Mouse (Mus musculus) hindlimb bud, embryonic 11.5 days (tissue): Measurements from ENCODE around the gene Msi1.
"Not testable (repeated sequence)": the region's sequence is repeated elsewhere in the genome, so short reads cannot be mapped to it uniquely, and the experiment has no call there.

Experiments
- DNase-seq: peaks from one replicate; pipeline ENCODE4 v3.0.0-alpha.2; 2012; ENCODE audit warnings: low read depth, low spot score; ENCODE audit errors: extremely low spot score

Gene Msi1

DNA sequence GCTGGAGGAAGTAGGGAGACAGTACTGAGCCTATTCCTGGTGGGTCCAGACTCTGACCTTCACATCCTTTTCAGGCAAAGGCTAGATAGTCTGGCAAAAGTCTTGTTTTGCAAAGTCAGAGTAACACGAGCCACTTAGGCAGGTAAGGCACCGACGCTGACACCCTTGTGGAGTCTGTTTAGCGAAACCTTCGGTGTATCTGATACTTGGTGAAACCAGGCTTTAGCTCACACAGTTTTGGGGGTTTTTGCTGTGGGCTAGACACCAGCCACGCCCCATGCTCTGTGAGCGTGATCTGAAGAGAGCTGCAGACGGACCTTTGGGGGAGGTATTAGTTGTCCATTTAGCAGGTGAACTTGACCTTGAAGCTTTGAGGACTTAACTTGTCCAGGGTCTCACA lies 3.8 kb downstream of the Msi1 start:
- DNase-seq = no peak

DNA sequence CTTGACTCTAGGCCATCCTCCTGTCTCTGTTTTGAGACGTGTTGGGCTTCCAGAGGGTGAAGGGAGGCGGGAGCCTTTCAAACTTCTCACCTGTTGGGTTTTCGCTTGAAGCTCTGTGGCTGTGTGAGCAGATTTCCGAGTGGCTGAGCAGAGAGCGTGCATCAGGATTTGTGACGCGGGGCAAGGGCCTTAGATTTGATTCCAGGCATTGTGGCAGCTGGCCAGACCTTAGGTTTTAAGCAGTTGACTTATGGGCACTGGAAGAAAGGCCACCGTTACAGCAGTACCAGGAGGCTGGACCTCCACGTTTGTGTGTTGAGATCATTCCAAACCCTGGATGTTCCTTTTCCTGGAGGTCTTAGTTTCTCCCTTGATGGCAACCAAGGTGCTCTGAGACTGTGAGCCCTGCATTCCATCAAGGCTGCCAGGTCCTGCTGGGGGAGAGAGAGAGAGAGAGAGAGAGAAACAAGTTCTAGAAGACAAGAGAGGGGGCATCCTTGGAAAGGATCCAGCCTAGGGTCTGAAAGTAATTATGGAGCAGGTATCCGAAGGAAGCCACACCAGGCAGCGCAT lies 5.0 kb downstream of the Msi1 start:
- DNase-seq = no peak

DNA sequence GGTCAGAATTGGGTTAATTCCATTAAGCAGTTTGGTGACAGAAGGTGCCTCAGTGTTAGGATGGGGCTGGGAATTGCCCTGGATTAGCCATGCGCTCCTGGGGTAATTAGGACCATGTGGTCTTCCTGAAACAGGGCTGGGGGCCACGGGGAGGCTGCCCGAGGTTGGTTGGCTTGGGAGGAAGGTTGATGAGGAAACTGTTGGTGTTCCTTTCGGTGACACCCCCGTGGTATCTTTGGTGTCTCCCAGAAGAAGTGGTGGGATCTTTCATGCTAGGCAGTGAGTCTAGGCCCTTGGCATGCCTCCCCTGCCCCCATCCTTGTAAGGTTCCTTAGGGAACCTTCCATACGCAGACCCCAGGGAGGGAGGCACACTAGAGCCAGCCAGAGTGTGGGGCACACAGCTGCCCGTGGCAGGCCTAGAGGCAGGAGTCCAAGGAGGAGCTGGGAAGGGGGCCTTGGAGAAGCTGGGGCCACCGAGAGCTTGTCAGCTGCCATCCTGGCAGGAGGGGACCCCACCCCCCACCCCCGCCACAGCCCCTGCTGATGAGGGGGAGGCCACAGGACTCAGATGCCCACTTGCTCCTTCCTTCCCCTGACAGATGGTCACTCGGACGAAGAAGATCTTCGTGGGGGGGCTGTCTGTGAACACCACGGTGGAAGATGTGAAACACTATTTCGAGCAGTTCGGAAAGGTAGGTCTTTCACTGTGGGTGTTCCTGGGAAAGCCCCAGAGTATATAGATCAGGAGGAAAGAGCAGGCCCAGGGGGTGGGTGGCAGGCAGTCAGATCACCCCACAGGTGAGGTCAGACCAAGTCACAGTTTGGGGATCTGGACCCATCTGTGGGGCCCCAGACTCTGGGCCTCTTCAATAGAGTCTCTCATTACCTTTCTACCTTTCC lies 5.7 kb downstream of the Msi1 start:
- DNase-seq = no peak

DNA sequence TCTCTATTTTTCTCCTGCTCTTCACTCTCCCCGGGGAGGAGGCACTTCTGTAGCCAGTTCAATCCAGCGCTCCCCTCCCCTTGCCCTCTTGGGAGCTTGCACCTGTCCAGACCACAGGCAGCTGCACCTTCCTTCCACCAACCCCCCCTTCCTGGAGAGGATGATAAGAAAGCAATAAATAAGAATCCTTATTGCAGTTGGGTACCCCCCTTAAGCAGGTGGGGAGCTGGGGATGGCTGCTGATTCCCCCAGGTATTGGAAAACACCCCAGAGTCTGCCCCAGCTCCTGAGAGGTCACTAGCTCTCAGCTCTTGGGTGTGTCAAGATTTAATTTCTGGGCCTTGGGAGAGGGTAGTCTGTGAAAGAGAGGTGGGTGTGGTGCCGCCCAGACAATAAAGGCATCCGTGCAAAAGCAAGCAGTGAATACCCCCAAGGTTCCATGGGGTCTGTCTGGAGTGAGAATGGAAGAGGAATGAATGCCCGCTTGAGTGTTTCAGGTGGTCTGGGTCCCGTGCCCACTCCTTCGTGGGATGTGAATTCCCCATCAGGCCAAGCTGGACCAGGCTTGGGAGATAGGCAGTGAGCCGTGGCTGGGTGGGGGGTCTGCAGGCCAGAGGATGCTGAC lies 6.5 kb downstream of the Msi1 start:
- DNase-seq = no peak

DNA sequence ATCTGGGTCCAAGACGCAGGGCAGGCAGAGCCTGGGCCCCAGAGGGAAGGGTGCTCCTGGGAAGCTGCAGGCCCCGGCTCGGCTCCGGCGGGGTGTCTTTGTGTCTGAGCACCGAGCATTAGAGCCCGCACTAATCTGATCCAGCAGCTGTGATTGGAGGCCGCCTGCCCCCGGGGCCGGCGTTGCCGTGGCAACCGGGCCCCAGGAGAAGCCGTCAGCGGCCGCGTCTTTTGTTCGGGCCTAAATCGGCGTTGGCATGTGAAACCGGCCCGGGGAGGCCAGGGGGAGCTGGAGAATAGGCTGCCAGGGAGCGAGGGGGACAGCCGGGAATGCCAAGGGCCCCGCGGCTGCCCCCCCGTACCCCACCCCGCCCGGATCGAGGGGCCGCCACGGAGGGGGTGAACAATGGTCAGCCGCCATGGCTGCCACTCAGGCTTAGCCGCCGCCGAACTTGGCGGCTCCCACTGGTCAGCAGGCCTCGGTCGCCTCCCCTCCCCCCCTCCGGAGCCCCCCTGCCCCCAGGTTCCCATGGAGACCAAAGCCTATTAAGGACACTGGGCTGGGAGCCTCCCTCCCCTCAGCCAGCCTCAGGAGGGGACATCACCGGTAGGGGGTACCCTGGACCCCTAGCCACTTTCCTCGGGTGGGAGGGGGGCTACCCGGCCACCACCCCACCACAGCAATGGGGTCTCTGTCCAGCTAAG lies 7.2 kb downstream of the Msi1 start:
- DNase-seq = no peak

DNA sequence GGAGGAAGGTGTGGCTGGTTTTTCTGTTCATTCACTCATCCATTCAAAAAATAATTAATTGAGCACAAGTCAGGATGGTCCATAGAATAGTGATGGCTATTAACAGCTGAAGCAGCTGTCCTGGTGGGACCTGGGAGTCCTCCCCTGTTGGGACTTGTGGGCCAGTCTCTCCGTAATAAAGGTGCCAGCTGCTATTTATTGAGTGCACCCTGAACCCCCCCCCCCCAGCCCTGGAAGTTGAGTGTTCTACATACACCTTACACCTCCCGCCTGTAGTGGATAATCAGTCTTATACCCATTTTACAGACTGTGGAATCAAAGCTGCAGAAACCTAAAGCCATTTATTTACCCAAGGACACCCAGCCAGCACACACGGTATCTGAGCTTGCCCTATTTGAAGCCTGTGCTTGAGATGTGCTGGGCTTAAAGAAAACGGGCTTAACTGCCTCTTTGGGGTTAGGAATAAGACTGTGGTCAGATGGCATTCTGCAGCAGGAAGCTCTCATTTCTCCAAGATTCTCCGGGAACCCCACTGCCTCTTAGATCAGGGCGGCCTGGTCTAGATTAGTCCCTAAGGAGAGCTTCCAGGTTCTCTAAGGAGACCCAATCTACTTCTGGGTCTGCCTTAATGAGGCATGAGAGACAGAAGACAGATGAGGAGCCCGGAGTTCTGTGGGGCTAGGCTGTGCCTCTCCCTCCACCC lies 8.0 kb downstream of the Msi1 start:
- DNase-seq = no peak

GRCm38 (mm10) chr5:115437945-115438315 lies 8.5 kb downstream of the Msi1 start:
- no peak for DNase-seq

DNA sequence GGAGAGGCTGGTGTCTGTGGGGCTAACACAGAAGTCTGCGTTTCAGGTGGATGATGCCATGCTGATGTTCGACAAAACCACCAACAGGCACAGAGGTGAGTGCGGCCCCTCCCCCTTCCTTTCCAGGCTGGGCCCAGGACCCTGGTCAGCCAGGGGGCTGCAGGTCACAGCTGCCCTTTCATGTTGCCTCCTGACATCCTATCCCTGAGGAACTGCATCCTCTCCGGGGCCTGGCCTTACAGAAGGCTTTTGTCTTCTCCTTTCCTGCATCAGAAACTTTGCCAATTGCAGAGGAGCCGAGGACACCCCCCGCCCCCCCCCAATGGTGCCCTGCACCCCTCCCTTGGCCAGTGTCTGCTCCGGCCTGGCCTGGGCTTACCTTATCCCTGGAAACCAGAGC lies 9.3 kb downstream of the Msi1 start:
- no peak for DNase-seq

DNA sequence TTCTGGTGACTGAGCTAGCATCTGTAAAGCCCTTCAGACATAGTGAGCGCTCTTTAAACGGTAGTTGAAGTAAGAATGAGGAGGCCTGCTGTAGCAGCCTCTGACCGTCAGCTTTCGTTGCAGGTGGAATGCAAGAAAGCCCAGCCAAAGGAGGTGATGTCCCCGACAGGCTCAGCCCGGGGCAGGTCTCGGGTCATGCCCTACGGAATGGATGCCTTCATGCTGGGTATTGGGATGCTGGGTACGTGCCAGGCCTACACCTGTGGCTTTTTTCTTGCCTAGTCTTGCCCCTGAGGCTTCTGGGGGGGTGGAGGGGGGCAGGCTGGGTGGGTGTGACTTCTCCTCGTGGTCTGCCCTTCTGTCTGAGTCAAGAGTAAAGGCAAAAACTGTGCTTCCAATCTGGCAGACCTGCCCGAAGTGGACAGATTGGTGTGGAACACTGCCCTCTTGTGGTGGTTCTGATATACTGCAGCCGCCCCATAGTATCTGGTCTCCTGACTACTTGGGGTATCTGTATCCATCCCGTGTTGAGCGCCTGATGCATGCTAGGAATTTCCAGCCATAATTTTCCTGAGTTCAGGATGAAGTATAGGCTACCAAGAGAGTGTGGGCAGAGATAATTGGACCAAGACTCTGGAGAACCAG lies 11.9 kb downstream of the Msi1 start:
- DNase-seq = no peak

GRCm38 (mm10) chr5:115442663-115443062 lies 13.3 kb downstream of the Msi1 start:
- DNase-seq = not testable (repeated sequence)

- DNase-seq = no peak
Observed at GRCm38 (mm10) chr5:115444130-115444529, 14.7 kb downstream of the Msi1 start.

- no peak for DNase-seq
Observed at GRCm38 (mm10) chr5:115447108-115447507, 17.7 kb downstream of the Msi1 start.

DNA sequence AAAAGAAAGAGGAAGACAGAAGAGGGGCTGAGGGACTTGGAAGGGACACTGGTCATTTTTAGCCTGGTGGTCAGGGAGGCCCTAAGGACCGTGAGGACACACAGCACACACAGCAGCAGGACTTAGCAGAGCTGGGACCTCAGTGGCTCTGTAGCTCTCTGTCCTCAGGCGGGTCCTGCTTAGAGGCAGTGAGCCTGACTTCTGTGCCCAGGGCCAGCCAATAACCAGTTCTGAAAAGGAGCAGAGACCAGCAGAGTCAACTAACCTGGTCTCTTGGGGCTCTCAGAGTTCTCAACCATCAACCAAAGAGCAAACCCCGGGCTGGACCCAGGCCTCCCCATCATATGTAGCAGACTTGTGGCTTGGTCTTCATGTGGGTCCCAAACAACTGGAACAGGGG lies 19.8 kb downstream of the Msi1 start:
- no peak for DNase-seq

DNA sequence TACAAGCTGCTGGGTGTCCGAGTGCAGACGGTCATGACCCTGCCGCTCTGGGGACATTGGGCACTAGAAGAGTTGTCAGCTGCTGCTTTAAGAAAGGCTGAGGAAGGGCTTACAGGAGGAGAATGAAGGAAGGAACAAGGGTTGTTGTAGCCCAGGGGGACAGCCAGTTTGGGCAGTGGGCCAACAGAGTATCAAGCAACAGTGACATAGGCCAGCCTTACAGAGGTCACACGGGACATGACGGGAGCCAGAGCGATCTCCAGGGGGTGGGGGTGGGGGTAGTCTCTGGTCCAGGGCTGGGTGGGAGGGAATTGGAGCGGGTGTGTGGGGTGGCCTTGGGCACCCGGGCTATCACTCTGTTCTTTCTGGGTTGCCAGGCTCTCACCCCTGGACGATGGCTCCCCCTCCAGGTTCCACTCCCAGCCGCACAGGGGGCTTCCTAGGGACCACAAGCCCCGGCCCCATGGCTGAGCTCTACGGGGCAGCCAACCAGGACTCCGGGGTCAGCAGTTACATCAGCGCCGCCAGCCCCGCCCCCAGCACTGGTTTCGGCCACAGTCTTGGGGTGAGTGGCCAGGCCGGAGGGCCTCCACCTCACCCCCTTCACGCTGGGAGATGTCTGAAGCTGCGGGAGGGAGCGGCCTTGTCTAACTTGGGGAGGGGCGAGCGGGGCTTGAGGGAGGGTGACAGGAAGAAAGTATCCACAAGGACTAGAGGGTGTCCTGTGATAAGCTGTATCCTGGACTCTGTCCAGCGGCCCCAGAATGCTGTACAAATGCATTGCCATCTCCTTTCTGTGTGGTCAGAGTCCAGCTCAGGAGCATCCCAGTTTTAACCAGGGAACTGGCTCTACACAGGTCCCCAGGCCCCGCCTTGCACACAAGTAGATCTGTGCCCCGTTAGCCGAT lies 21.3 kb downstream of the Msi1 start:
- no peak for DNase-seq

DNA sequence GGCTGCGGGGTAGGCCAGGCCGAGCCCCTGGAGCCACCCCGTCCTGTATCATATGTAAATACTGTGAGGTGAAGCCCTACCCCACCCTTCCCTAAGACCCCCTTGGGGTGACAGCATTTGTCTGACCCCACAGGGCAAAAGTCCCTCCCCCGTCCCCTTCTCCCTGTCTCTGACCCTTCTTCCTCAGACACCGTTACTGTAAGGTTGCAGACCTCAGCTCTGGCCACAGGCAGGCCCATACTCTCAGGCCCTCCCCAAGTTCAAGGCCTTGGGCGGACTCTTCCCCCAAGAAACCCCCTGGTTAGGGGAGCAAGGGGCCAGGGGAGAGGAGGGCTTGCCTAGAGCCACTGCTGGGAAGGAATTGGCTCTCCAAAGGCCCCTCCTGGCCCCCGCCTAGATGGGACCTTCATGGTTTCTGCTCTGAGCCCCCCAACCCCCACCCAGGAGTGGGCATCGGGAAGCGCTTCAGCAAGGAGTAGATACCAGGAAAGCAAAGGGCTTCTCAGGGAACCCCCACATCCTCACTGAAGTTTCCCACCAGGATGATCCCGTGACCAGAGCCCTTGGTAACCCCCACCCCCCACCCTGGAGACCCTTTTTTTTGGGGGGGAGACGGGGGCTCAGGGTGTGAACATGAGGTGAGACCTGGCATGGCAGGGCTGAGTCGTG lies 25.2 kb downstream of the Msi1 start:
- DNase-seq = no peak

DNA sequence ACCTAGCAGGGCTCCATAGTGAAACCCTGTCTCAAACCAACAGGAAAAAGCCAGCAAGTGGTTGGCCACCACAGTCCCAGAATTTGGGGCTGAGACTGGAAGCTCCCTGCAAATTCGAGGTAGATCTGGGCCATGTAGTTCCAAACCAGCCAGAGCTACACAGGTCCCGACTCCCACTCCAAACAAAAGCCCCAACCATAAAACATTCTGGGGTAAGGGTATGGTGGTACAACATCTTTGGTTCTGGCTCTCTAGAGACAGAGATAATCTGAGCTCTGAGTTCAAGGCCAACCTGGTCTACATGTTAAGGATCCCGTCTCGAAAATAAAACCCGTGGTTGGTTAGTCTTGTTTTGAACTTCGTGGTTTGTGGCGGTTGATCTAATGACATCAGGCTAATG lies 26.4 kb downstream of the Msi1 start:
- DNase-seq = no peak

- no peak for DNase-seq
Observed at GRCm38 (mm10) chr5:115458918-115459317, 29.5 kb downstream of the Msi1 start.

- DNase-seq = no peak
Observed at GRCm38 (mm10) chr5:115464408-115465115, 35.2 kb downstream of the Msi1 start.
